Mouse (Mus musculus): ENCODE results near the gene Tgm4.
A peak's percentile ranks its signal among the peaks of the same experiment; 100 is the strongest.

Tgm4 gene

DNA sequence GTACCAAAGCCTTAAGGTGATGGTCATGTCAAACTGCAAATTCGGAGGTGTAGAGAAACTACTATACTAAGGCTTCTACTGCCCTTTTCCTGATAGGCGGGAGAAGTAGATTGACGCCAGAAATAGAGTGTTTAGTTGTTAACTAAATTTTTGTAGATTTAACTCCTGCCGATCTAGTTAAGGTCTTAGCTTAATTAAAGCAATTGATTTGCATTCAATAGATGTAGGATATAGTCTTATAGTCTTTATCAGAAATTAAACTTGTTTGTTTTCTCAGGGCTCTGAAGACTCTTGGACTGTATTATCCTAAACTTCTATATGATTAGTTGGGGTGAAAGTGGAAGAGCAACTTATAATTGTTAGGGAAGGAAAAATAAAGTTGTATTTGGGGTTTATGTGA is 72.7 kb downstream of the Tgm4 start:
- no peak for DNase-seq (ENCODE audit: low spot score)

- DNase-seq (ENCODE audit: low spot score), result no peak
Observed at GRCm38 (mm10) chr9:123109188-123109587, 74.7 kb downstream of the Tgm4 start.

DNA sequence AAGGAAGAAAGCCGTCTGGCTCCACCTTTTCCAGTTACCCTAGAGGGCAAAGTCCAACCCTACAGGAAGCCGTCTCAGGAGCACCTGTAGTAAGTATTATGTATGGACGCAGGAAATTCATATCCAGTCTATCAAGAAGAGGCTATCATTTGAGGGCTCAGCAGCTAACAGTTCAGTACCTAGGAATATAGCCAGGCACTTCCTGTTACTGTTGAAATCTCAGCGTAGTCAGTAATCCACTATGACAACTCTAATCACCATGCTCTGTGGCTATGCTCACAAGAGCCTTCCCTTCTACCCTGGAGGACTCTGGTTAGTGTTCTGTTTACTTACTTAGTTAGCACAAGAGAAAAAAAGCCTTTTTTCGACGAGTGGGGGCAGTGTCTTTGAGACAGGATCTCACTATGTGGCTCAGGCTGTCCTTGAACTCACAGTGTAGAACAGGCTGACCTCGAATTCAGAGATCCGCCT is 77.3 kb downstream of the Tgm4 start:
- no peak for DNase-seq (ENCODE audit: low spot score)

GRCm38 (mm10) chr9:123112805-123113521 is 78.4 kb downstream of the Tgm4 start, which contains the start of the genes Zdhhc3 and Exosc7:
Gene Zdhhc3 (minus strand): TSS chr9:123113205.
Gene Exosc7 (plus strand): TSS chr9:123113215.
- DNase-seq (ENCODE audit: low spot score), result peak; percentile 85

- DNase-seq (ENCODE audit: low spot score), result no peak
Observed at GRCm38 (mm10) chr9:123113931-123114330, 79.4 kb downstream of the Tgm4 start.

- no peak for DNase-seq (ENCODE audit: low spot score)
Observed at GRCm38 (mm10) chr9:123115566-123115965, 81.0 kb downstream of the Tgm4 start.

Data from urinary bladder, postnatal 14 days (tissue).